Mouse (Mus musculus) c-Kit-positive CD71-negative TER-119-negative erythroid progenitor cells, embryonic 14.5 days (primary cell): ENCODE data around the gene Wdr44.
"Not testable (repeated sequence)": the region's sequence is repeated elsewhere in the genome, so short reads cannot be mapped to it uniquely, and the experiment has no call there.

Experiments
- DNase-seq: peaks from one replicate; pipeline ENCODE4 v3.0.0-alpha.2; 2013; ENCODE audit warnings: low read depth

Wdr44 gene

DNA sequence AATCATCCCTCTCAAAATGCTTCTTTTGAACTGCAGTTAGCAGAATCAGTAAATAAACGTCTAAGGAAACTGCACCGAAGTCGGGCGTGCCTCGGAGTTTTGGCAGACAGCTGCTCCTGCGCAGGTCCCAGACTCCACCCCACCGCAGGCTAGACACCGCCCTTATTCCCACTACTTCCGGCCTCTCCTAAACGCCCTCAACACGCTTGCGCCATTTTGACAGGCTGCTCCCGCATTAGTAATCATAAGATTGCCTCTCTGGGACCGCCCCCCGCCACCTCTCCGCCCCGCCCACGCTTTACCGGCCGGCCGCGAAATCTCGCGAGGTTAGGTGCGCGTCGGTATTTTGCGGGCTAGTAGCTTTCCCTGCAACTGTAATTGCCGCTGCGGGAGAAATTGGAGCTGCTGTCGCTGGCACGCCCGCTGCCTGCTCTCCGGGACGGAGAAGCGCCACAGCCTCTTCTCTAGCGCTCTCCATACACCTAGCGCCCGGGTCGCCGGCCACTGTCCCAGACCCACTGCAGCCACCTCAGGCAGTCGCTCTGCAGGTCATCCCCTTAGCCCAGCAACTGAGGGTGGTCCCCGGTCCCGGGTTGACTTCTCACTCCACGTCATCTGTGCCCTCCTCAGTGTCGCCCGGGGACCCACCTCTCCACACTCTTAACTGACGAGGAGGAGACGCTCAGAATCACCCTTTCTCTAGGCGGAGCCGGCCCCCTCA is at the start of gene Wdr44:
Gene Wdr44 (plus strand): TSS at position 330 of the 721 bp plus-strand sequence.
- peak; percentile 66 for DNase-seq

DNA sequence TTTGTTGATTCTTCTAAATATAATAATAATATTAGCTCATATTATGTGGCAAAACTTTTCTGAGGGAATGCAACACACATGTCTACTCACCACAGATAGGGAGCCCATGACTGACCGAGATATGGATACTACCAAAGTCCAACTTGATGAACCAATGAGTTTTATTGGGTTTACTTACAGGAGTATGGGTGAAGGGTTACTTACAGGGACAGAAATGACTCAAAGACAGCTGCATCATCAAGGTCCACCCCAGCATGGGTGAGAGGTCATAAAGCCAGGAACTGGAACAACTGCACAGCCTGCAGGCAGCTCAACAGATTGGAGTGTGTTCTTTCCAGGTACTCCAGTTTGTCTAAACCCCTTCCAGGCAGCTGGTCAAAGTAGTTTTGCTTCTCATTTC is 44.5 kb upstream of the Wdr44 start:
- DNase-seq: no peak

DNA sequence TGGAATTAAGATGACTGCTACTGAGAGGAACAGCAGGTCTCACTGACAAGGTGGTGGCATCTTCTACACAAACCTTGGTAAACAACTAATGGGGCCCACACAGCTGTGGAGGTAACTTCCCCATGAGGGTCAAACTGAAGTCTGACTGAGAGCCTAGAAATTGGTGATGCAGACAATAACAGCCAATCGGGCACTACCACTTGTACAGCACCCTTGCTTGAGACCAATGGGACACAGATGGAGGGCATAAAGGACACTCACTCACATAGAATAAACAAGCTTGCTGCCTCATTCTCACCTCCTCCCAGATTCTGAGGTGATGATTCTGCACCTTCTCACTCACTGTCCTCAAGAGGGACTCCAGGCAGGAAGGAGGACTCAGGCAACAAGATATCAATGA is 30.6 kb upstream of the Wdr44 start:
- no peak for DNase-seq

DNA sequence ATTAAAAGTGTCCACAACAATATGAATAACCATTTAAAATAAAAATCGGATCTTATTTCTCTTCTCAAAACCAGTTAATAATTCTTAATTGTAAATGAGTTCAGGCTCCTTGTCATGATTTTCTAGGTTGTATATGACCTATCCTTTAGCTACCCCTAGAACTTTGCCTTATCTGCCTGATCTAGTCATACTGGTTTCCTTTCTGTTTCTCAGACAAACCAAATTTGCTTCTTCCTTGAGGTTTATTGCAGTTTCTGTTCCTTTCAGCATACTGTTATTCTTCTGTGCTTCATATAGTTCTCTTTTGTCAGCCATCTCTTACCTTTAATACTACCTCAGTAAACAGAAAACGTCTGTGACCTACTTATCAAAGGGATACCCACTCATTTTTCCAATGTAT is 19.7 kb upstream of the Wdr44 start:
- DNase-seq: no peak

DNA sequence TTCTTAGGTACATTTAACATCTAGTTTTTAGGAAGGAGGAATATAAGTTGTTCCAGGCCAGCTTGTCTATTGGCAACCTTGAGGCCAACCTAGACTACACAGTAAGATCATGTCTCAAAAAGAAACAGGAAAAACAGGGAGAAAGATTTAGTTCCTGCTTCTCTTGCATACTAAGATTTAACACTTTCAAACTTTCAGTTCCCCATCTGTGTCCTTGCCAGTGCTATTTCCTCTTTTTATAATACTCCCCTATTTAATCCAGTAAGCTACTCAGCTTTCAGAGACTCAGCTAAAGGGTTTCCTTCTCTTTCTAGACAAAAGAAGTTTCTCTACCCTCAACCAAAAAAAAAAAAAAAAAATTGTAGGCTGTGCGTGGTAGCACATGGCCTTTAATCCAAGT is 17.4 kb upstream of the Wdr44 start:
- DNase-seq: no peak

DNA sequence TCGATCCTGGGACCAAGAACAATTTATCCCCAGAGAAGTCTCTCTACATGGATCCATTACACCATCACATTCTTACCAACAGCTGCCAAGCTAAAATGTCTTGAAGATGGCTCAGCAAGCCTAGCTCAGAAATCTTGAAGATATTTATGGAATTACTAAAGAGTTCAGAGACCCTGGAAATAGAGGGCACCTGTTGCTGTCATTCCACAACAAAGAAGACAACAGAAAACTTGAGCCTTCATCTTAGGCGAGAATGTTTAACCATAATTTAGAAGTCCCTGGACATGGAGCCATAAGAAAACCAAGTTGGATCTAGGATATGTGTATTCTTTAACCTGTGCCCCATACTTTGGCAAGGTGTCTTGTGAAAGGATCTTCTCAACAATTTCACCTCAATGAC is 16.3 kb upstream of the Wdr44 start:
- DNase-seq: no peak

DNA sequence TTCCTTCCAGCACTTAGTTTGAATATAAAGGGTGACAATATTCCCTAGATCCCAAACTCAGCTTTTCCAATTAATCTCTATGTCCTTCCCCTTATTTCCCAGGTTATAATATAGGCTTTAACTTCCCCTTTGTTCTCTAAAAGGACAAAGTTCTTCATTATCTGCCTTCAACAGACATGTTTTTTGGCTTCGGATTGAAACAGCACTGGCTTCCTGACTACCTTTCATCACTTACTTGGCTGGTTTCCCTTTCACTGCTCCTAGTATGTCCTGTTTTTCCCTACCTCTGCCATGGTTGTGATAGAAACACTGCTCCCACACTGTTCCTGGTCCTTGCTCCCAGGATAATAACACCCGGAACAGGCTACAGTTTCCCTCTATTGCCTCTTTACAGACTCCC is 15.3 kb upstream of the Wdr44 start:
- no peak for DNase-seq

DNA sequence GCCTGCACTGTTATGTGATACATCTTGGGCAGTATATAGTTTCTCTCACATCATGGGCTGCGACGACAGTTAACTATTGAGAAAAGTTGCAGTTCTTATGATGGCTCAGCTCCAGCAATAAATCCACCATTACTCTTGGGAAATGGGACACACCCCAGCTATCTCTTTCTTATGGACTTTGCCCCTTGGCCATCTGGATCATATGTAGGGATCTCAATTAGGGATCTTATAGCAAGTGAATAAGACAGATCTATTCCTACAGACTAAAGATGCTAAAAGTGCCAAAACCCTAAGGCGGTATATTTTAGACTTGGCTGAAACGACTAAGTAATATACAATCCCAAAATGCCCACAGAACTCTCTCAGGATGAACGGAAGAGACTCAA is 522 bp upstream of the Wdr44 start:
- DNase-seq: no peak

DNA sequence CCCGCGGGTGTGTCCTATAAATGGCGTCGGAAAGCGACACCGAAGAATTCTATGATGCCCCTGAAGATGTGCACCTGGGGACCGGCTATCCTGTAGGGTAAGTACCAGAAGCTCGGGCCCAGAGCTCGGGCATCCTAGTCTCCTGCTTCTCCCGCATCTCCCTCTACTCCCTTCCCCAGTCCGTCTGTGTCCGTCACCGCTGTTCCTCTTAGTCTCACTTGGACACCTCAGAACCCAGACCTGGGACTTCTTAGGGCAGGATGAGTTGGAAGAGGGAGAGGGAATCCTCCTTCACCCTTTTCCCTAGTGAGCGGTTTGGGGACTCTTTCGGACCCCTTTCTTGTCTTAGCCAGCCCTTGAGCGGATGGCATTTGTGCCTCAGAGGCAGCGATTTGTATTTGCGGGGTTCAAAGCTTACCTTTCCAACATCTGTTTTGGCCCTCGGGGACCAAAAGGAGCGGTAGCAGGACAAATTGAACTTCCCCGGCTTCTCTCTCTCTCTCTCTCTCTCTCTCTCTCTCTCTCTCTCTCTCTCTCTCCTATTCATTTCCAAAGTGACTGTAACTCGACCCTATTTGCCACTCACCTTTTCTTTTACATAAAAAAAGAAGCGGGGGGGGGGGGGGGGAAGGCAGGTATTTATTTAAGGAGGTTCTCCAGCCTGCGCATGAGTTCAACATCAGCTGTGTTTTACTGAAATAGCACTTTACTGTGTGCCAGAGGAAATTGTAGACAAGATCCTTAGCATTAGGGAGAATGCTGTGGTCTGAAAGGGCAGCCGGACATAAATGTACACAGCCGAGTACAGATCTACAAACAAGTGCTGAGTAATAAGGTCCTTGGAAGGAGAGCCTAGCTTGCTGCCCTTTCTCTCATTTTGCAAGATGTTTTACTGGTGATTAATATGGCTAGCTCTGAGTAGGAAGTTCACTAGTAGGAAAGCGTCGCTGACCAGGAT is 871 bp downstream of the Wdr44 start:
- DNase-seq: no peak

DNA sequence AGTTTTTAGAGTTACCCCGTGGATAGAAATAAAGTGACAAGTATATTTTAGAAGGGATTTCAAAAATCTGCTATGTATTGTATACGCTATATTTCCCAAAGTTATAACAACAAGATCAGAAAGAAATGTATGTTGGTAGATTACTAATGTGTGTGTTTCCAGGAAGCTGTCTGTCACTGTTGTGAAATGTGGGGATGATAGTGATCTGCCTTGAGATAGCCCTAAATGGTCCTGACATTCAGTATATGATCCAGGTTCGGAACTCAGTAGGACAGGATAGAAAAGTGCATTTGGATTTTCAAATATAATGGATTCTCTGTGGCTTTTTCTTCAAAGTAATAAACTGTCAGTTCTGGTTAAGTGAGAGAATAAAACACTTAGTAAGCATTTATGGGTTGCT is 1.7 kb downstream of the Wdr44 start:
- no peak for DNase-seq

DNA sequence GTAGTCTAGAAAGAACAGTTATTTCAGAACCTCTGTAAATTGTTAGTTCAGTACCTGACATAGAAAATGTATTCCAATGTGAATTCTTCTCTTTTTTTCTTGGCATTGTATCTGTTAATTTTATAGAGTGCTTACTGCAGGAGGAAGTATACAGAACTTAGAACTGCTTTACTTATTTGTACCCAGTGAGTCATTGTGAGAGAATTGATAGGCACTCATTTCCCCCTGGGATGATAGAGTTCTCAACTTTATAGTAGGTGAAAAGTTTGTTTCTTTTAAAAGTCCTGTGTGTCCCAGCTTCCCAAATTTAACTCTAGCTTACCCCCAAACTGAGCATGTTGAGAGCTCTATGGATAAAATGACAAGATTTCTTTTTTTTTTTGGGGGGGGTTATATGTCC is 2.3 kb downstream of the Wdr44 start:
- no peak for DNase-seq

DNA sequence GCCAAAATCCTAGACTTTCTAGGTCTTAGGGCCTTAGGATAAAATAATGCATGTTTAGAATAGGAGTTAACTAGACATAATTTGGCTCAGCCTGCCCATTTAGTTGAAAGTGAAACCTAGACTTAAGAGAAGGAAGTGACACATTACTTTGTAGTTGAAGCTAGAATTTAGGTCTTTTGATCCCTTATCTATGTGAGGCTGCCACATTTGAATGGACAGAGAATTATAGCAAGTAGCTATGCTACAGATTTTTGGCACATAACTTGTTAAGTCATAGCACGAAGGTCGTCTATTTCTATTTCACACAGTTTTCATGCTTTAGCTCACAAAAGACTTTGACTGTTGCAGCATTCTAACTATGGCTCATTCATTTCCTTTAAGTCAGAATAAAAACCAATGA is 4.5 kb downstream of the Wdr44 start:
- DNase-seq: no peak

DNA sequence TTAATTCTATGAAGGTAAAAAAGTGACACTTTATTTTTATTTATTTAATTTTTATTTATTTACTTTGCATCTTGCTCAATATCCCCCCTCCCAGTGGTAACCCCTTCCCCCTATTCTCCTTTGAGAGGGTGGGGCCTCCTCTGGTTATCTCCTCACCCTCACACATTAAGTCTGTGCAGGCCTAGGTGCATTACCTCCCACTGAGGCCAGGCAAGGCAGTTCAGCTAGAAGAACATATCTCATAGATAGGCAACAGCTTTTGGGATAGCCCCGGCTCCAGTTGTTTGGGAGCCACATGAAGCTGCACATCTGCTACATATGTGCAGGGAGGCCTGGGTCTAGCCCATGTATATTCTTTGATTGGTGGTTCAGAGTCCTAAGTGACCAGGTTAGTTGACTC is 6.2 kb downstream of the Wdr44 start:
- DNase-seq: no peak

DNA sequence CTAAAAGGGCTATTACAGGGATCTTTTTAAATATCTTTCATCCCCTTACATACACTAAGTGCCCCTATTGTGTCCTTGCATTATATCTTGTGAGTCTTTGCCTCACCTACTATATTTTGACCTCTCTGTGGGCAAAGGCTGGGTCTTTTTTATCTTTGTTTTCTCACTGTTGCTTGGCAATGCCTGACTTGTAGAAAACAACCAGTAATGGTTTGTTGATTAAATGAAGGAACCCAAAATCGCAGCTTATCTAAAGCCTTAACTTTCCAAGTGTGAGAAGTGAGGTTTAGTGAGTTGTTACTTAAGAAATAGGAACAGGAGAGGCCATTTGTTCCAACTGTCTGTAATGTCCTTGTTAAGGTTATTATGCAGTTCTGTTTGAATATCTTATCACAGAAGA is 24.4 kb downstream of the Wdr44 start:
- DNase-seq: no peak

DNA sequence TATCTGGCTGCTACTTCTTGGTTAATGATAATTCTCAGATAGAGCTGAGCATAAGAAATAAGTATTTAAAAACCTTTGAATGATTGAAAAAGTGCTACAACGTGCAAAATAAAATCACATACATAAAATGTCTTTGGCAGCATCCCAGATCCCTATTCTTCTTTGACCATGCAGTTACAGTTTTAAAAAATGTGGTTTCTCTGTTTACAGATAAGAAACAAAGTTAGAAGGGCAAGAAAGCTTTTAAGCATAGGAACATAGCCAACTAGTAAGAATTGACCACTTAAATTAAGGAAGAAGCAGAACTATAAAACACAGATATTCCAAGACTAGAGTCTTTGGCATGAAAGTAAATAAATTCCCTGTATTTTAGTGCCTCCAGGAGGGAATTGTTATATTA is 34.6 kb downstream of the Wdr44 start:
- no peak for DNase-seq

DNA sequence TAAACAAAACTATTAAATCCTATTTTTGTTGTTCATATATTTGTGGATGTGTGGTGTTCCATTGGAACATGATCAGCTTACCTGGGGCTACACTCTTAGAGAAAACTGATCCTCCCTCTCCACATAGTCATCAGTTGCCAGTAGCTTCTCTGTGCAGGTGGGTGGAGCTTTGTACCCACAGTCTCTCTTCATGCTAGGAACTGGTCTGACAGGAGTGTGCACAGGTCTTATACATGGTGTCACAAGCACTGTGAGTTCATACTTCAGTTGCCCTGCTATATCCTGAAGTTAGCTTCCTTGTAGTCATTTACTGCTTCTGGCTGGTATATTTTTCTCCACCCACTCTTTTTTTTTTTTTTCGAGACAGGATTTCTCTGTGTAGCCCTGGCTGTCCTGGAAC is 61.8 kb downstream of the Wdr44 start:
- DNase-seq: no peak

DNA sequence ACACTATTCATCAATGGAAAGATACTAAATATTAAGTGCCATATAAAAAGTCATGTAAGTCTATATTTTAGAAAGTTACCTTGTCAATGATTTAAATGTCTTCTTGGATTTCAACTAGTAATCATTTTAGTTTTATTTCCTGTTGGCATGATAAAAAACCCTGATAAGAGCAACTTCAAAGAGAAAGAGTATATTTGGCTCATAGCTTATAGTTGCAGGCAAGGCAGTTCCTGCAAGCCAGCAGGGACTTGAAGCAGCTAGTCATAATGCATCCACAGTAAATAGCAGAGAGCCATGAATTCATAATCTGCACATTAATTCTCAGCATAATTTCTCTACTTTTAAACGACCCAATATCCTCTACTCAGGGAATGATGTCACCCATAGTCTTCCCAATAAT is 75.0 kb downstream of the Wdr44 start:
- DNase-seq: no peak

DNA sequence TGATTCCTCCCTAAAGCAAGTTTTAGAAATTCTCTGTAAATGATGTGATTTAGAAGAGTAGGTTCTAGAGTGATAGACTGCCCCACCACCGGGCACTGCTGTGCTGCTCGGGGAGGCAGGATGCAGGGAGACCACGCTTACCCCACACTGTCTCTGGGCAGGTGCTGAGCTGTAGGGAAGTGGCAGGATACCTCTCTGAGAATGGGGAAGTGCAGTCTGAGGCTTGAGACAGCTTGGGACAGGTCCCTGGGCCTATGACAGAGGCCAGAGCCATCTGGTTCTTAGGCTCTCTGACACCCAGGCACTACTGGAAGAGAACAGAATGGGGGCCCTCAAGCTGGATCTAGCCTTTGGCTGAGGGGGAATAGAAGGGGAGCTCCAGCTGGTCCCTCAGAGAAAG is 114.3 kb downstream of the Wdr44 start:
- no peak for DNase-seq

DNA sequence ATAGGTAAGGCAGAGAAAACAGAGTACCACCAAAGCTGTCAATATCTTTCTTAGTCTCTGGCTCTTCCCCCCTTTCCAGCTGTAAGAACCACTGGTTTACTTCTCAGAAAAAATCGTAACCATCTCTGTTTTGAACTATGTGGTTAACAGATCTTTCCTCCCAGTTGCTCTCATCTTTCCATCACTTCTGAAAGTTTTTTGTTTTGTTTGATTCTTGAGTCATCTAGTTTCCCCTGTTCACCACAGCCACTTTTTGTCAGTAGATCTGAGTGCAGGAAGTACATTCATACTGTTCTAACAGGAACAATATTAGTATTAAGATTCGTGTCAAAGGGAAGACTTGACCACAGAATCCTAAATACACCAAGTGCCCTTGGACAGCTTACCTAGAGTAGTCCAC is 117.5 kb downstream of the Wdr44 start:
- no peak for DNase-seq

DNA sequence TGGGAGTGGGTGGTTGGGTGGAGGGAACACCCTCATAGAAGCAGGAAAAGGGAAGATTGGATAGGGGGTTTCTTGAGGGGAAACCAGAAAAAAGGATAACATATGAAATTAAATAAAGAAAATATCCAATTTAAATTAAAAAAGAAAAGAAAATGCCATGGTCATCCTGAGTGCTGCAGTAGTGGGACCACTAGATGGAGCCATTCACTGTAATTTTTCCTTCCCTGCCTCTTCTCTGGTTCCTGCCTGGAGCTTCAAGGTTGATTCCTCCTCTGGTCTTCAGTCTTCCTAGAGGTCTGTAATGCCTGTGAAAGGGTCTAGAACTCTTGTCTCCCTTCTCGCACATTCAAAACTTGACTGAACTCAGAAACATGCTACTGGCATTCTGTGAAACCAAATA is 120.4 kb downstream of the Wdr44 start:
- DNase-seq: not testable (repeated sequence)

DNA sequence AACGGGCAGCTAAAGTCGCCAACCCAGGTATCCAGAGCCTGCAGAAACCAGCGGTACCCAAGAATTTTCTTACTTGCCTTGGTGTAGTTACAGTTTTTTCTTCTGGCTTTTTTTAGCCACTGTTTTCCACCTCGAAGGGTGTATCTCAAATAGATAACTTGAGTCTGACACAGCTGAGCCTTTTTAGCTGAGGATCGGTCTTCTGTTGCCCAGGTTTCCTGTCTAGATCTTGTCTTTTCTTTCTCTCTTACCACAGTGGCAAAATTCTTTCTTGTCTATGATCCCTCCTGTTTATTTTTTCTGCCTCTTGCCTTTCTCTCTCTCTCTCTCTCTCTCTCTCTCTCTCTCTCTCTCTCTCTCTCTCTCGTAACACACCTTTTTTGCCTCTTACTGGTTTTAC is 130.0 kb downstream of the Wdr44 start:
- DNase-seq: not testable (repeated sequence)

DNA sequence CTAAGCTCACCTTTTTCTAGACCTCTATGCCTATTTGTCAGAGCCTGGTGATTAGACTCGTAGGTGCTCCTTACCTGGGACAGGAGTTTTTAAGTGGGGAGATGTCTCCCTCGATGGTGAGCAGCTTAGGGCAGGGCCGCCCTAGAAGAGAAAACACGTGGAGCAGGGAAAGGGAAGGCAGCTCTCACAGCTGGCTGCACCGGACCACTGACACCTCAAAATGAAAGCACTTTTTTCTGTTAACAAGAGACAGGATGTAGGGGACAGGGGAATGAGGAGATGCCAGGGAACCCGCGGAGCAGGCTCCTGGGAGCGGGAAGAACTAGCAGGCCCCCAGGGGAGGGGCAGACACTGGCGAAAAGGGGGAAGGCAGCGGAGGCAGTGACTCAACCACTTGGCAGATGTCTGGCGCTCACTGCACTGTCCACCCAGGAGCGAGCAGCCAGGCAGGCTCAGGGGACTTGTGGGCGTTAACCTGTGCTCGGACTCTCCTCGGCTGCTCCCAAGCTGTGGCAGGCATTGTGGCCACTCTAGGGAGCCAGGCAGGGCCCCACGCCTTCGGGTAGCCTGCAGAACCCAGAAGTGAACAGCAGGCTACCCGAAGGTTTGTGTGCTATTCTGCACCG is 130.7 kb downstream of the Wdr44 start:
- DNase-seq: no peak

DNA sequence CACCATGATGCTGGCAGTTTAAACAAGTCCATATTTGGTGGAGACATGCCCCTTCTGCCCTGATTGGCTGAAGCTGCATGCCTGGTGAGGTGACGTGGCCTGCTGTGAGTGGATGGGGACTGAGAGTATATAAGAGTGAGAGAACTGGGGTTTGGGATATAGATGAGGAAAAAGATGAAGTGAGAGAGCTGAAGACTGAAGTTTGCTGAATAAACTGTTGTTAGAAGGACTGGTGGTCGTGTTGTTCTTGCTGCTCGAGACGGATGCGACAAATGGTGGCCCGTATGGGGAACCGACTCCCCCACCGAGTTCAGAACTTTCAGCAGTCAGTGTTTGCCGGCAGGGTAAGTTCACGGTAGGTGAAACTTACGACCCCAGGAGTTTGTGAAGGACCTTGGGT is 140.9 kb downstream of the Wdr44 start:
- not testable (repeated sequence) for DNase-seq
